Mouse (Mus musculus): ENCODE measurements around the gene Ttc8. TPM values are rescaled to one million over a fixed set of nuclear protein-coding genes. Genes with fewer than 3 reads are reported as not detected.

The Ttc8 gene
- total and polyA plus RNA-seq, 3 experiments = 4.5 to 6.8 (median 4.9) TPM

GRCm38 (mm10) chr12:98991076-98991829 lies 70.9 kb downstream of the Ttc8 start:
- H3K4me2 ChIP-seq (ENCODE audit: insufficient read depth, low read depth, poor library complexity, severe bottlenecking) = no peak overlapping the region
- no peaks in the 10 kb centered on the region for H3K79me2 ChIP-seq (replicated peaks; ENCODE audit: control insufficient read depth, extremely low read depth, insufficient read depth, poor library complexity, severe bottlenecking)
- no peak overlapping the region for H3K9ac ChIP-seq (ENCODE audit: insufficient read depth, low read depth)
- DNase-seq (ENCODE audit: extremely low read depth) = no peak
- dilution Hi-C loops (cut with MboI; ENCODE audit: extremely low pct_ligation_motif_present, extremely low pct_unique_long_range_greater_than_20kb, low sequenced_read_pairs) = no loop called here
- in situ Hi-C loops (cut with MboI; ENCODE audit: low pct_ligation_motif_present, low pct_unique_long_range_greater_than_20kb, low sequenced_read_pairs) = no loop called here
- no peaks in the 10 kb centered on the region for H3K4me1 ChIP-seq (ENCODE audit: control insufficient read depth in 1 of 2, insufficient read depth in 2 of 2)
- H3K36me3 ChIP-seq (replicated peaks in 1 of 2; ENCODE audit: control insufficient read depth in 1 of 2, insufficient read depth in 1 of 2, low read length in 1 of 2) = no peaks in the 10 kb centered on the region
- no peak overlapping the region for H3K4me3 ChIP-seq (replicated peaks in 1 of 3; ENCODE audit: low read depth in 2 of 3, low read length in 2 of 3, poor library complexity in 1 of 3)
- H3K27ac ChIP-seq (ENCODE audit: insufficient read depth, low read depth) = no peak overlapping the region
- TF ChIP-seq TBP (conservative IDR thresholded peaks at IDR 0.05; ENCODE audit: low read depth, low read length) = no peak
- no peak for TF ChIP-seq E2F4 (IDR thresholded peaks at IDR 0.05; ENCODE audit: insufficient replicate concordance, low read depth, low read length)
- no peak for TF ChIP-seq USF2 (conservative IDR thresholded peaks at IDR 0.05; ENCODE audit: low read depth, low read length)
- TF ChIP-seq SIN3A (IDR thresholded peaks at IDR 0.05; ENCODE audit: low read length) = no peak
- no peak for TF ChIP-seq ETS1 (conservative IDR thresholded peaks at IDR 0.05; ENCODE audit: low read depth, low read length)
- TF ChIP-seq MAX (IDR thresholded peaks at IDR 0.05; ENCODE audit: low read length) = no peak
- TF ChIP-seq JUN (IDR thresholded peaks at IDR 0.05; ENCODE audit: insufficient read depth, low read depth, low read length) = no peak
- no peak for TF ChIP-seq CHD1 (IDR thresholded peaks at IDR 0.05; ENCODE audit: low read depth, low read length)
- TF ChIP-seq POLR2AphosphoS2 (IDR thresholded peaks at IDR 0.05; ENCODE audit: low read depth, low read length) = no peak
- no peak for TF ChIP-seq POLR2A (IDR thresholded peaks at IDR 0.05; ENCODE audit: low read depth, low read length)
- TF ChIP-seq HCFC1 (IDR thresholded peaks at IDR 0.05; ENCODE audit: low read depth, low read length) = no peak
- no peak for TF ChIP-seq JUND (conservative IDR thresholded peaks at IDR 0.05; ENCODE audit: low read depth, low read length)
- no peak for TF ChIP-seq ELF1 (IDR thresholded peaks at IDR 0.05; ENCODE audit: low read depth, low read length)
- TF ChIP-seq SMC3 (IDR thresholded peaks at IDR 0.05; ENCODE audit: low read depth, low read length) = no peak
- TF ChIP-seq EP300 (IDR thresholded peaks at IDR 0.05; ENCODE audit: low read length) = no peak
- no peak for TF ChIP-seq IRF4 (IDR thresholded peaks at IDR 0.05; ENCODE audit: low read depth, low read length)
- no peaks in the 10 kb centered on the region for H3K27me3 ChIP-seq (replicated peaks)
- H3K9me3 ChIP-seq (replicated peaks; ENCODE audit: low read length) = no peaks in the 10 kb centered on the region

GRCm38 (mm10) chr12:98991830-98992216 lies 71.4 kb downstream of the Ttc8 start:
- H3K9ac ChIP-seq (ENCODE audit: insufficient read depth, low read depth) = no peak overlapping the region
- H3K79me2 ChIP-seq (replicated peaks; ENCODE audit: control insufficient read depth, extremely low read depth, insufficient read depth, poor library complexity, severe bottlenecking) = no peaks in the 10 kb centered on the region
- no peaks in the 10 kb centered on the region for H3K36me3 ChIP-seq (replicated peaks in 1 of 2; ENCODE audit: control insufficient read depth in 1 of 2, insufficient read depth in 1 of 2, low read length in 1 of 2)
- in situ Hi-C loops (cut with MboI; ENCODE audit: low pct_ligation_motif_present, low pct_unique_long_range_greater_than_20kb, low sequenced_read_pairs) (no loop called here), dilution Hi-C loops (cut with MboI; ENCODE audit: extremely low pct_ligation_motif_present, extremely low pct_unique_long_range_greater_than_20kb, low sequenced_read_pairs) (no loop called here)
- DNase-seq (ENCODE audit: extremely low read depth) = no peak
- no peaks in the 10 kb centered on the region for H3K9me3 ChIP-seq (replicated peaks; ENCODE audit: low read length)
- no peak overlapping the region for H3K4me3 ChIP-seq (replicated peaks in 1 of 3; ENCODE audit: low read depth in 2 of 3, low read length in 2 of 3, poor library complexity in 1 of 3)
- H3K4me2 ChIP-seq (ENCODE audit: insufficient read depth, low read depth, poor library complexity, severe bottlenecking) = no peak overlapping the region
- no peaks in the 10 kb centered on the region for H3K27me3 ChIP-seq (replicated peaks)
- H3K27ac ChIP-seq (ENCODE audit: insufficient read depth, low read depth) = no peak overlapping the region
- no peak for TF ChIP-seq EP300 (IDR thresholded peaks at IDR 0.05; ENCODE audit: low read length)
- peaks cover 3 to 4% of the 10 kb centered on the region in 2 experiments; a peak in 1 of 4 replicates for H3K4me1 ChIP-seq (ENCODE audit: control insufficient read depth in 1 of 2, insufficient read depth in 2 of 2)

All from CH12.LX (cell line).